Mouse (Mus musculus) cerebellum, adult 11 months (tissue): ENCODE measurements around the gene Clk3.
"Not testable (repeated sequence)": the region's sequence is repeated elsewhere in the genome, so short reads cannot be mapped to it uniquely, and the experiment has no call there.

Experiments
- DNase-seq: peaks from one replicate; pipeline ENCODE4 v3.0.0; 2022

Clk3 gene

DNA sequence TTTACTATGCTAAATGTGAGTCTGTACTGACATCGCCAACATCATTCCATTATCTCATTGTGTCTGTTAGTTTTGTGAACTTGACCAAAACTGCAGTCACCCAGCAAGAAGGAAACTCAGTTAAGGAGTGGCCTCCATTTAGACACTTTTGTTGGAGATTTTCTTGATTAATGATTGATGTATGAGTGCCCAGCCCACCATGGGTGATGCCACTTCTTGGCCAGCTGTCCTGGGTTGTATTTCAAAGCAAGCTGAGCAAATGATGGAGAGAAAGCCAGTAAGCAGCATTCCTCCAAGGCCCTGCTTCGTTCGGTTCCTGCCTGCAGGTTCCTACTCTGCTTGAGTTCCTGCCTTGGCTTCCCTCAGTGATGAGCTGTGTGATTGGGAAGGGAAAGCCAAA lies 44.9 kb downstream of the Clk3 start:
- DNase-seq = no peak

DNA sequence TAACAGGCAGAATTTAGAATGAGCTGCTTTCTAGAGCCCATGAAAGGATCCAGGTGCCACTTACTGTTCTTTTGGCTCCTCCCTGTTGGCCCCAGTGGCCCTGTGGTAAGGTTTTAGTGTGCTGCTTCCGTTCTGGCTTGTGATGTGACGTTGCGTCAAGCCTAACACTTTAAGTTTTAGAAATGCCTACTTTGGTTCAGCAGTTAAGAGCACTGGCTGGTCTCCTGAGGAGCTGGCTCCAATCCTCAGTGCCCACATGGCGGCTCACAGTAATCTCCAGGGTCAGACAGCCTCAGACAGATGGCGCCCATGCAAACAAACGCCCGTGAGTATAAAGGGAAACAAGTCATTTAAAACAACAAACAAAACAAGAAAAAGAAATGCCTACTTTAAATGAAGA lies 47.3 kb downstream of the Clk3 start:
- DNase-seq = peak; percentile 43

DNA sequence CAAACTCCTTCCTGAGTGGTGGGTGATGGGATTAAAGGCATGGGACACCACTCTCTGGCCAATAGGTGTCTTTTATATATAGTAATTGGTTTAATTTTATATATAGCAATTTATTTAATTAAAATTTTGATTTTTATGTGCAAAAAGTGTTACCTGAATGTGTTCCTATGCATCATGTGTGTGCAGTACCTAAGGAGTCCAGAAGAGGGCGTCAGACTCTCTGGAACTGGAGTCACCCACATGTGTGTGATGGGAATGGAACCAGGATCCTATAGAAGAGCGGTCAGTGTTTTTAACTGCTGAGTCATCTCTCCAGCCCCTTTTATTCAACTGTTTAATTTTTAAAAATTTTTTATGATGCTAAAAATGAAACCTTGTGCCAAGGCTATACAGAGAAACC lies 53.5 kb downstream of the Clk3 start:
- no peak for DNase-seq

DNA sequence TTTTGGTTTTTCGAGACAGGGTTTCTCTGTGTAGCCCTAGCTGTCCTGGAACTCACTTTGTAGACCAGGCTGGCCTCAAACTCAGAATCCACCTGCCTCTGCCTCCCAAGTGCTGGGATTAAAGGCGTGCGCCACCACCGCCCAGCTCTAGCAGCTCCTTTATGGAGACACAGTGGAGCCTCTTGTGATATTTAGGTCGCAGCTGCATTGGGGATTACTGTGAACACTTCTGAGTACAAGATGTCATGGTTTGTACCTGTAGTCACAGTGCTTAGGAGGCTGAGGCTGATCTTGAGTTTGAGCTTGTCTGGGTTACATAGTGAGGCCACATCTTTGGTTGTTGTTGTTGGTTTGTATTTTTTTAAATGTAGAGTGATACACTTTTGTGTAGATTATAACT lies 55.4 kb downstream of the Clk3 start:
- DNase-seq = not testable (repeated sequence)

DNA sequence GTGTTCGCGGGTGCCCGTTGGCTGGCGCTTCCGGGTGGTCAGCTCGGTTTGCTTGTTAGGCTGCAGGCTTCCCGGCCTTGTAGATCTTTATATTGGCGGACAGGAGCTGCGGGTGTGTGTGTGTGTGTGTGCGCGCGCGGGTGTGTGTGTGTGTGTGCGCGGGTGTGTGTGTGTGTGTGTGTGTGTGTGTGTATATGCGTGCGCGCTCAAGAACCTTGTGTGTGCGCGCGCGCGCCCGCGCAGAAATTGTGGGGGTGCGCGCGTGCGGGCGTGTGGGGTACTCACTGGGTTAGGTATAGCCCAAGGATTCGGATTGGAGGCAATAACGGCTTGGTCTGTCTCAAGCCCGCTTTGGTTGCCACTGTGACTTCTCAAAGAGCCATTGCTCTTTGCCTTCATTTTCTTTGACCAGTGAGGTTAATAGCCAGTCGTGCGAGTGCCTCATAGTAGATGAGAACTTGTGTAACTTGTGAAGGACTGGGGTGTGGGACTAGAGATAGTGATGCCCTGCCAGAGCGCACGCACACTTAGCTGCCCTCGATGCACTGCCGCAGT lies 56.9 kb downstream of the Clk3 start:
- peak; percentile 51 for DNase-seq

DNA sequence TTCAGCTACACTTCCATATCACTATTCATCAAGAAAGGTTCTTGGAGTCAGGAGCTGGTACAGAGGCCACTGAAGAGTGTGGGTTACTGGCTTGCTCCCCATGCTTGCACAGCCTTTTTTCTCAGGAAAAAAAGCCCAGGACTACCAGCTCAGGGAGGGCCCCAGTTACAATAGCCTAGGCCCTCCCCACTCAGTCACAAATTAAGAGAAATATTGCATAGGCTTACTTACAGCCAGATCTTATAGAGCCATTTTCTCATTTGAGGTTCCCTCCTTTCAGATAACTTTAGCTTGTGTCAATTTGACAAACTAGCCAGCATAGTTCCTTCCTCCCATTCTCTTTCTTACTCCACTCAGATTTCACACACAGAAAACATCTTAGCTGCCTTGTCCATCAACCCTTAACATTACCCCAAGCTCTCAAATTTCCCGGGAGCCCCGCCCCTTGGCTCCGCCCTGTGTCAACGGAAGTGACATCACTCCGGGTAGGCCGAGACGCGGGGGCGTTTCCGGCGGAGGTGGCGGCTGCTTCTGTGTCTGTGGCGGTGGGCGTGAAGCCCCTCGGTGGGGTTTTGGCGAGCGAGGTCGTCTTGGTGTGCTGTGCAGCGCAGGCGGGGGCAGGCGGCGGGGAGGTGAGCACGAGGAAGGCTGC lies 57.5 kb downstream of the Clk3 start, which contains the start of gene Edc3:
Edc3 (plus strand) TSS at position 473 of the 652 bp plus-strand sequence.
- DNase-seq = peak; percentile 79

DNA sequence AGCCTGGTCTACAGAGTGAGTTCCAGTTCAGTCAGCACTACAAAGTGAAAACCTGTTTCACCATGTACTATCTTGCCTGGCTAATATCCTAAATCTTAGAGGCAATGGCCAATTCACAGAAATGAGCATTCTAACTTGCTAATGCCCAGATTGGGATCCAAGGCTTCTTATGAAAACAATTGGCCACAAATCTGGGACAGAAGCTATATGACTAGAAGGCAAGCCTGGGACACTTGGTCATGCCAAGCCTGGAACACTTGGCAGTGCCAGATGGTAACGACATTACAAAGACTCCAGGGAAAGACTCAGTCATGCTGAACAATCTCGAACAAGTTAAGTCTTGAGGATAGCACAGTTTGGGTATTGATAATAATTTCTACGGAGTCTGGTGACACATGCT lies 59.2 kb downstream of the Clk3 start:
- DNase-seq = no peak
